Mouse (Mus musculus) natural killer cell, adult 2 months (primary cell): Measurements from ENCODE around the gene Rtl5.

Source experiments
- DNase-seq, 2 experiments: peaks; one replicate each; pipeline ENCODE4 v3.0.0; 2022; ENCODE audit warnings: low spot score in 2 of 2

Rtl5 gene

DNA sequence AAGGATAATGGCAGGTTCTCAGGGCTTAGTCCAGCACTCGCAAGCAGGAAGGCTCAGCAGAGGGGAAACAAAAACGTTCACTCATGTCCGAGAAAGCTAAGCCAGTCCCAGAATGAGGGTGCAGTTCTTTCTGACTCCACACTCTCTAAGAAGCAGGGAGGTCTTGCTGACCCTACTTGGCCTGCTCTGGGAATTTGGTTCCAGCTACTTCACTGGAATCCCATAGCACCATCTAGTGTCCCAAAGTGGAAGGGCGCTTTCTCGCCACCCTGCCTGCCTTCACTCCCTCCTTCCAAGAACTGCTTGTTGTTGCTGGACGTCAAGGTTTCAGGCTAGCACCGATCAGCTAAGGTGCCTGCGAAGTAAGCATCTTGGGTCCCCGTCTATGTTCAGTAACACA, 5.0 kb downstream of the Rtl5 start:
- peak in 1 of 2 experiments; percentile 39 for DNase-seq

GRCm38 (mm10) chrX:102065213-102065775, 5.8 kb downstream of the Rtl5 start:
- no peak for DNase-seq

GRCm38 (mm10) chrX:102064062-102064461, 7.0 kb downstream of the Rtl5 start:
- DNase-seq: no peak

- peak in 1 of 2 experiments; percentile 26 for DNase-seq
Measured at GRCm38 (mm10) chrX:102060891-102061290, 10.2 kb downstream of the Rtl5 start.

- no peak for DNase-seq
Measured at GRCm38 (mm10) chrX:102060243-102060642, 10.9 kb downstream of the Rtl5 start.

DNA sequence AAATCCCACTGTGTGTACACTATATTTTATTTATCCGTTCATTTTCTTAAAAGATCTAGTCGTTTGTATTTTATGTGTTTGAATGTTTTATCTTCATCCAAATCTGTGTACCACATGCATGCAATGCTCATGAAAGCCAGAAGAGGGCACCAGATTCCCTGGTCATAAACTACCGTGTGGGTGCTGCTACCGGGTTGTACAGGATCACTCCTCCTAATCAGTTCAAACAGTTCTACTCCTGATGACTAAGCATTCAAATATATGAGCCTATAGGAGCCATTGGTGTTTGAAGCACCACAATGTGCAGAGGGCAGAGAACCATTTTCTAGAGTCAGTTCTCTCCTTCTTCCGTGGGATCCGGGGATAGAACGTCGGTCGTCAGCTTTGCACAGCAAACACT, 11.7 kb downstream of the Rtl5 start:
- peak in 1 of 2 experiments; percentile 39 for DNase-seq

DNA sequence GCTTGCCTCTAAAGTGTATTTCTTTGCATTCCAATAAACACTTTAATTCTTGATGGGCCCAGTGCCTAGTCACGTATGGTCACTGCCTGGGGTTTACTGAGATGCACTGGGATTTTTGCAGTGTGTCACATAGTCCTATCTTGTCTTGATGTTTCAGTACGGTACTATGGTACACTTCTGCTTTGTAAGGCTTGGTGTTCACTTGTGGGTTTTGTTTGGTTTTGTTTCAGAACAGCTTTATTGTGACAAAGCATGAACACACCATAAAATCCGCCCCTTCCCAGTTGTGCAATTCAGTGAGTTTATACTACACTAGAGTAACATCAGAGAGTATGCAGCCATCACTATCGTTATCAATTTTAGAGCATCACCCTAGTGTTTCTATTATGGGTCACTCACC, 17.1 kb downstream of the Rtl5 start:
- no peak for DNase-seq

- DNase-seq: no peak
Measured at GRCm38 (mm10) chrX:102053371-102053770, 17.7 kb downstream of the Rtl5 start.

GRCm38 (mm10) chrX:102051225-102051624, 19.9 kb downstream of the Rtl5 start:
- DNase-seq: no peak

GRCm38 (mm10) chrX:102050552-102050951, 20.6 kb downstream of the Rtl5 start:
- no peak for DNase-seq

DNA sequence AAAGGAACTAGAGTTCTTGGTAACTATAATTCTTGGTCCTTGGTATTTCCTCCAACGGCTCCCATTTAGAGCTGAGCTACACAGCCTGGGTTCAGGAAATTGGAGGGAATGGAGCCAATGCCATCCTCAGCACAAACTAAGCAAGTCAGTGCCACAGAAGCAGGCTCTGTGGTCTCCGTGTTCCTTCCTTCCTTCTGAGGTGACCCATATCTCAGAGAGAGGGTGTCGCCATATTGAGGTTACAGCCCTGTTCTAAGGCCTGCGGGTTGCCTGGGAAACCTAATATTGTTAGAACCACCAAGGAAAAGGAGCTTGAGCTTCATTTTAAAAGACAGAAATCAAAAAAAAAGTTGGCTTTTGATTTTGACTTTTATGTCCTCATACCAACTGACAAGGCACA, 28.7 kb downstream of the Rtl5 start:
- no peak for DNase-seq

GRCm38 (mm10) chrX:102041562-102041961, 29.5 kb downstream of the Rtl5 start:
- DNase-seq: no peak

GRCm38 (mm10) chrX:102037506-102037905, 33.6 kb downstream of the Rtl5 start:
- no peak for DNase-seq

GRCm38 (mm10) chrX:102036866-102037361, 34.2 kb downstream of the Rtl5 start:
- peak; percentile 18 to 45 for DNase-seq

DNA sequence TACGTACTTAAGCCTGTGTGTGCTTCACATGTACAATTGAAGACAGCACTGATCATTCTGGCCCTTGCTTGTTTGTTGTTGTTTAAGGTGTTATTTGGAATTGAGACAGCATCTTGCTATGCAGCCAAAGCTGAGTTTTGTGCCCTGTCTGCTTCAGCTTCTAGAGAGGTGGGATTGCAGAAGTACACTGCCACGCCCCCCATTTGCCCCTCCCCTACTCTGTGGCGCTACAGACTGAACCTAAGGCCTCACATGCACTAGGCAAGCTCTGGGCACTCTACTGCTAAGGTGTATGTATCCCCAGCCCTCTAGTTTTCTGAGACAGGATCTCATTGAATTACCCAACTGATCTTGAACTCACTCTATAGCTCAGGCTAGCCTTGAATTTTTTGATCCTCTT, 35.4 kb downstream of the Rtl5 start:
- DNase-seq: no peak

DNA sequence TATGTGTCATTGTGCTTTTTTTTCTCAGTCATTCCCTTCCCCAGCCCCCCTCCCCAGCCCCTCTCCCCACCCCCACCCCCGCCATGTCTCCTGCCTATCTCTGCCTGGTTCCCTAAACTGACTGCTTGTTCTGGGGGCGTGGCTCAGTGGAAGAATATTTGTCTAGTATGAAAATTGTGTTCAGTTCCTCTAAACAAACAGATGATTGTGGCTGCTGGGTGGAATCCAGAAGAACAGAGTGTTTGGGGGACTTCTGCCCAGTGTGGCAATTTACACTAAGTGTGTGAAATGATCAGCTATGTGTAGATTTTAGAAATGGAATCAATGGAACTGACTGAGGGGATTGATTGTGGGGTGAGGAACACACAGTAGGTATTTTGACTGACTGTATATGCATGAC, 37.5 kb downstream of the Rtl5 start:
- no peak for DNase-seq

DNA sequence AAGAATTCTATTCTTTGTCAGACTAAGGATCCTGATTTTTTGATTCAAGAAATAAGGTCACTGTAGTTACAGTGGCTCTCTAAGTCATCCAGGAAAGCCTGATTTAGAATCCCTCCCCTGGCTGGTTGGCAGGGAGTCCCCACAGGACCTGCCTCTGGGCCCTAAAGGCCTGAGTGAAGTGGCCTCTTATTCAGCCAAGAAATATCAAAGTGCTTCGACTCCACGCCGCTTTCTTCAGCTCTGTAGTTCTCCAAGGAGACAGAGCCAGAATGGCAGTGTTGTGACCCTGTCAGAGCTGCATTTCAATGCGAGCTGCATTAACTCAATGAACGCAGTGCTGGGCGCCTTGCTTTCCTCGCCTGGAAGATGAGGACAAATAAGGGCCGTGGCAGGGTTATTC, 38.7 kb downstream of the Rtl5 start:
- DNase-seq: no peak

DNA sequence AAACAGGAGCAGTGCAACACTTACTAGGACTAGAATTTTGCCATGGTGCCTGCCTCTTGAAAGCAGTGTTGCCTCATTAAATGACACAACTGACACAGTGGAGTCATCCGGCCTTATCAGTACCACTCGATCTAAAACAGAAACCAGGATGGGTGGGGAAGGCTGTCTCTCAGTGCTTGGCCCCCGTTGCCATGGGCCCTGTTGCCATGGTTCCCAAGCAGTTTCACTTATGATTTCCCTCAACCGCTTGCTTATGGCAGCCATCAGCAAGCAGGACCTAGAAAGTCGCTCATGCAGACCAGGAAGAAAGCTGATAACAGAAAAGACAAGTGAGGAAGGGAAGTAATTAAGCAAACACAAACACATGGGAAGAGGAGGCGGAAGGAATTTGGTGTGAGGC, 39.3 kb downstream of the Rtl5 start:
- peak; percentile 66 to 77 for DNase-seq

DNA sequence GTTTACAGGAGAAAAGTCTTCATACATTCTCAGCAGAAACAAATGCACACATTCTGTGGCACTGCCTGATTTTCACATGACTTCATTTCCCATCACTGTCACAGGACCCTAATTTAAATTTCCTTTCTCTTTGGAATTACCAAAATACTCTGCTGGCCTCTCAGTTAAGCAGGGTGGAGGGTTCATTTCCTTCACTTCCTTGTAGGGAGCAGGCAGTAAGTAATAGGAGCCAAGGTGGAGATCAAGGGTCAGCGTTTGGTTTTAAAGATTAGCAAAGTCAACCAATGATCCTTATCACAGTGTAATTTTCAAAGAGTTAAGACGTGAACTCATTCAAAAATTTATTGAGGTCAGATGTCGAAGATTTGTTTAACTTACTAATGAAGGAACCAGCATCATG, 46.1 kb downstream of the Rtl5 start:
- DNase-seq: no peak

DNA sequence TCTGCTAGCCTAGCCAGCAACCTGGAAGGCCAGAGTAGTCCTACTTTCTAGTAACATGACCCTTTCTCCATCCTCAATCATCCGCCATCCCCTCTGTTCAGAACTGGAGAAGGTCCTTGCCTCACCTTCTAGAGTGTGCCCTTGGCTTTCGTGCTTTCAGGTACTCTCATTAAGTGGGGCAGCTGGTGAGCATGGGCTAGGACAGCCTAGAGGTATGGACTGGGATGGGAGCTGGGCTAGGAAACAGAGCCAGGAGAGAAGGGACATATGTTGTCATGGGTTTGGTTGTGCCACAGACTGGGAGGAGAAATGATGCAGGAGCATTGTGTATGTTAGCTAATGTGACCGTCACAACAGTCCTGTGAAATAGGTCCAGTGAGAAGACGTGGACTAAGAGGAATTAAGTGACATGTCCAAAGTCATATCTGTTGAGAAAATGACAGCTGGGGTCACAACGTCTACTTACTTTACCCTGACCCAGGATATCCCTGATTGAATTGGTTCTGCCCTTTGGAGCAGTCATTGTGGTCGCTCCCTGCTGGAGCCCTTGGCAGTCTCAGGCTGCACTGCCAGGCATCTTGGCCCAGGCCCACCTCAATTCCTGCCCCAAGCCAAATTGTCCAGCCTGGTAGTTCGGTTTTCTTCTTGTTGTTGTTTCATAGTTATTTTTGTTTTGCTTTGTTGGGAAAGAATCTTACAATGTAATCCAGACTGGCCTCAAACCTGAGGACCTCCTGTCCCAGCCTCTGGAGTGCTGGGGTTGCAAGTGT, 51.4 kb downstream of the Rtl5 start:
- DNase-seq: no peak

DNA sequence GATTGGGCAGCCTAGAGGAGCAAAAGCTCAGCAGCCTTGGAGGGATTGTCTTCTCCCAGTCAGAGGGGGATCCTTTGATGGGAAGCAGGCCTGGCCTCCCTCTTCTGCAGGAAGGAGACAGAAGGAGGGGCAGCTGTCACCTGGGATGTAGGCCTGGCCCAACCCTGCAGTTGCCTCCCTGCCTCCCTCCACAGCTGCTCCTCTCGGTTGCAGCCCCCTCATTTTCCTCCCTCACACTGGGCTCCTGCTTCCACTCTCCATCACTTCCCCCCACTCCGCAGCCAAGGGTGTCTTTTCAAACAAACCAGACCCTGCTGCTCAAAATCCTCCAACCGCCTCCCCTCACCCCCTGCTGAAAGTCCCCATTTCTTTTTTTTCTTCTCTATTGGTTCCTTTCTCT, 52.2 kb downstream of the Rtl5 start:
- DNase-seq: no peak

DNA sequence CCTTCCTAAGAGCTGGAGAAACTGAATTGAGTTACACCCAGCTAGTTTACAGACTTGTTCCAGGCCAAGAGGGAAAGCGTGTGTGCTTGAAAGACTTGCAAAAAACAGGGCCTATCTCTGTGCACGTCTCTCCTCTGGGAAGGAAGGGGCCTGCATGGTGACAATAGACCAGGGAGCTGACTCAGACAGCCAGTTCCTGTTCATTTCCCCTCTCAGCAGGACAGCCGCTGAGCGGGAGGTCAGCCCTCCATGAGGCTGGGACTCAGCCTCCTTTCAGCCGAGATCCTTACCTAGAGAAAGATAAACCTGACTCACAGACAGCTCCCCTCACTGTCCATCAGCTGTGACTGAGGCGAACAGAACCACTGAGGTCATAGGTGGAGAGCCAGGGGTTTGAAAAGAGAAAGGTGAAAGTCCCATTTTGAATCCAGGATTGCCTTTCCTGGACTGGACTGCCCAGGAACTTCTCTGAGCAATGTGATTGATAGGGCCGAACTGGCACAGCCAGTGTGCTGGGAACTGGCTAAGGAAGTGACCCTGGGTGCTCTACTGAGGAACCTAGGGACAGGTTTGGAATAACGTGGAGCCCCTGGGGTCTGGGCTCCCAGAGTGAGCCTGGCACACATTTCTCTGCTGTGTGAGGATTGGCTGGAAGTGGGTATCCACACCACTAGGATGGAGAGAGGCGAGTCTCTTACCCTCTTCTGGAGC, 53.7 kb downstream of the Rtl5 start:
- DNase-seq: no peak
